15 mouse cellular contexts compared by ENCODE assay signal in genomic region chr5:74136377-74136776, GRCm38 (mm10). TPM values are rescaled to one million over a fixed set of nuclear protein-coding genes. Genes with fewer than 3 reads are reported as not detected.
DNase-seq lines count a peak whose midpoint lies in the region; ATAC-seq and TF ChIP-seq lines count a peak whose summit lies in the region.
"Had no signal": no experiment of that assay in that cellular context is flagged by ENCODE, and none has a peak within 500 bp of the region (broad histone marks: within the 10 kb centered on the region; RNA-seq: fewer than 3 reads in every experiment).

No protein-coding gene starts in this region.

- peak; percentile 54 for ATAC-seq in intestine, postnatal 0 days
- peak; percentile 80 for ATAC-seq in lung, embryonic 14.5 days (ENCODE audit: insufficient read depth)
- ATAC-seq in stomach, embryonic 15.5 days (ENCODE audit: insufficient read depth, low FRiP score, low read depth) = peak; percentile 63
- no peak for ATAC-seq in hindbrain, postnatal 0 days
- ATAC-seq: inflammation-experienced regulatory T-cells, adult 6 months; midbrain, embryonic 16.5 days had no signal

- 57% methylated on average over 5 of the region's 5 CpGs for WGBS in lung, adult 2 months
- WGBS in intestine, postnatal 0 days = 26% methylated on average over 5 of the region's 5 CpGs
- 44% methylated on average over 5 of the region's 5 CpGs for WGBS in lung, embryonic 14.5 days
- 57% methylated on average over 5 of the region's 5 CpGs for WGBS in stomach, embryonic 15.5 days
- WGBS in hindbrain, postnatal 0 days = 70% methylated on average over 5 of the region's 5 CpGs

- H3K9me3 ChIP-seq in intestine, postnatal 0 days (ENCODE audit: control insufficient read depth) = no peaks in the 10 kb centered on the region
- no peaks in the 10 kb centered on the region for H3K9me3 ChIP-seq in lung, embryonic 14.5 days (ENCODE audit: low read depth, low read length)
- no peaks in the 10 kb centered on the region for H3K9me3 ChIP-seq in stomach, embryonic 15.5 days
- H3K9me3 ChIP-seq in hindbrain, postnatal 0 days (ENCODE audit: low read length) = no peaks in the 10 kb centered on the region
- H3K9me3 ChIP-seq: limb, embryonic 10.5 days; neural tube, embryonic 13.5 days had no signal

- TF ChIP-seq CTCF in lung, adult 2 months (IDR thresholded peaks at IDR 0.05; ENCODE audit: insufficient read depth, low read length) = no peak
- TF ChIP-seq CTCF in intestine, postnatal 0 days (IDR thresholded peaks at IDR 0.05; ENCODE audit: low read depth) = no peak
- TF ChIP-seq CTCF in lung, embryonic 14.5 days (IDR thresholded peaks at IDR 0.05; ENCODE audit: low read depth) = no peak
- no peak for TF ChIP-seq CTCF in hindbrain, postnatal 0 days (IDR thresholded peaks at IDR 0.05; ENCODE audit: low read depth)

- DNase-seq in lung, adult 18-20 months = peak; percentile 76 to 88
- DNase-seq in lung, adult 2 months = no peak
- peak; percentile 76 for DNase-seq in lung, embryonic 14.5 days
- DNase-seq in hindbrain, postnatal 0 days (ENCODE audit: low spot score) = no peak
- DNase-seq in cerebellum, postnatal 36 days = no peak
- DNase-seq: cerebellum, adult 11-12 months; heart, postnatal 10 days; layer of hippocampus, postnatal 36 days; thymus, postnatal 4 days had no signal

- peaks cover 3% of the 10 kb centered on the region for H3K4me1 ChIP-seq in lung, adult 2 months (ENCODE audit: control insufficient read depth, insufficient read depth, low read length)
- peaks cover 3% of the 10 kb centered on the region; the same call in 1 of the 2 replicates for H3K4me1 ChIP-seq in intestine, postnatal 0 days (replicated peaks; ENCODE audit: control insufficient read depth, insufficient read depth, low read length)
- H3K4me1 ChIP-seq in lung, embryonic 14.5 days (ENCODE audit: insufficient read depth) = peaks cover 7% of the 10 kb centered on the region
- no peaks in the 10 kb centered on the region; the same call in 1 of the 2 replicates for H3K4me1 ChIP-seq in stomach, embryonic 15.5 days
- no peaks in the 10 kb centered on the region for H3K4me1 ChIP-seq in hindbrain, postnatal 0 days (ENCODE audit: insufficient read depth, low read length)
- H3K4me1 ChIP-seq: neural tube, embryonic 13.5 days had no signal

- no peak overlapping the region for H3K27ac ChIP-seq in intestine, postnatal 0 days (ENCODE audit: low read depth, low read length)
- peak overlapping the region; percentile 42; the same call in 1 of the 2 replicates for H3K27ac ChIP-seq in lung, embryonic 14.5 days (ENCODE audit: low read depth)
- H3K27ac ChIP-seq in stomach, embryonic 15.5 days = peak overlapping the region; percentile 60; the same call in 1 of the 2 replicates
- H3K27ac ChIP-seq in hindbrain, postnatal 0 days = no peak overlapping the region
- H3K27ac ChIP-seq: limb, embryonic 10.5 days; neural tube, embryonic 13.5 days had no signal

- no peak overlapping the region for H3K4me3 ChIP-seq in lung, adult 2 months (replicated peaks; ENCODE audit: extremely low read depth, low read depth, low read length)
- H3K4me3 ChIP-seq in intestine, postnatal 0 days (ENCODE audit: low read depth, low read length) = no peak overlapping the region
- no peak overlapping the region for H3K4me3 ChIP-seq in lung, embryonic 14.5 days (ENCODE audit: low read depth, low read length)
- H3K4me3 ChIP-seq in stomach, embryonic 15.5 days (replicated peaks) = no peak overlapping the region
- no peak overlapping the region for H3K4me3 ChIP-seq in hindbrain, postnatal 0 days (ENCODE audit: low read length)
- H3K4me3 ChIP-seq: limb, embryonic 10.5 days; neural tube, embryonic 13.5 days had no signal

- no peaks in the 10 kb centered on the region for H3K27me3 ChIP-seq in intestine, postnatal 0 days (replicated peaks; ENCODE audit: control insufficient read depth, insufficient read depth, low read length)
- H3K27me3 ChIP-seq in lung, embryonic 14.5 days (ENCODE audit: insufficient read depth, low read length) = no peaks in the 10 kb centered on the region
- no peaks in the 10 kb centered on the region for H3K27me3 ChIP-seq in stomach, embryonic 15.5 days (replicated peaks)
- no peaks in the 10 kb centered on the region for H3K27me3 ChIP-seq in hindbrain, postnatal 0 days (ENCODE audit: insufficient read depth, low read length)
- H3K27me3 ChIP-seq: neural tube, embryonic 13.5 days had no signal

- 0 out of 2 replicates have a peak overlapping the region, but pooled peaks have one; percentile 21 for H3K4me2 ChIP-seq in intestine, postnatal 0 days (replicated peaks; ENCODE audit: low read depth)
- H3K4me2 ChIP-seq in lung, embryonic 14.5 days = peak overlapping the region; percentile 23; the same call in 1 of the 2 replicates
- H3K4me2 ChIP-seq in stomach, embryonic 15.5 days = peak overlapping the region; percentile 26; the same call in 1 of the 2 replicates
- H3K4me2 ChIP-seq in hindbrain, postnatal 0 days (ENCODE audit: low read depth, low read length) = no peak overlapping the region
- H3K4me2 ChIP-seq: neural tube, embryonic 13.5 days had no signal

- H3K36me3 ChIP-seq in intestine, postnatal 0 days (ENCODE audit: control insufficient read depth, insufficient read depth) = no peaks in the 10 kb centered on the region
- H3K36me3 ChIP-seq in lung, embryonic 14.5 days (ENCODE audit: insufficient read depth) = no peaks in the 10 kb centered on the region
- no peaks in the 10 kb centered on the region for H3K36me3 ChIP-seq in stomach, embryonic 15.5 days
- no peaks in the 10 kb centered on the region for H3K36me3 ChIP-seq in hindbrain, postnatal 0 days (ENCODE audit: insufficient read depth, low read length)
- H3K36me3 ChIP-seq: limb, embryonic 10.5 days; neural tube, embryonic 13.5 days had no signal

- TF ChIP-seq POLR2A in lung, adult 2 months (IDR thresholded peaks at IDR 0.05; ENCODE audit: borderline replicate concordance, extremely low read depth, low read depth, low read length) = no peak

- H3K9ac ChIP-seq in intestine, postnatal 0 days (ENCODE audit: low read depth, low read length) = no peak overlapping the region
- H3K9ac ChIP-seq in lung, embryonic 14.5 days = no peak overlapping the region
- no peak overlapping the region for H3K9ac ChIP-seq in stomach, embryonic 15.5 days
- H3K9ac ChIP-seq in hindbrain, postnatal 0 days (replicated peaks; ENCODE audit: low read length) = no peak overlapping the region
- H3K9ac ChIP-seq: neural tube, embryonic 13.5 days had no signal

RNA-seq across cellular contexts. Expression of gene Rasl11b, which starts 58.7 kb away (rescaled TPM):
- polyA plus RNA-seq in lung, adult 2 months (2012; rRNA removed) = 32.3 and 37.9 TPM in 2 replicates
- polyA plus RNA-seq in intestine, postnatal 0 days (2015; fragmentation: Nextera tagmentation; extraction: Ambion mirVana) = 15.9 and 19.4 TPM in 2 replicates
- 90.2 and 93.2 TPM in 2 replicates for polyA plus RNA-seq in lung, embryonic 14.5 days (2014; fragmentation: Nextera tagmentation; extraction: Ambion mirVana)
- polyA plus RNA-seq in stomach, embryonic 15.5 days (2015; fragmentation: Nextera tagmentation; extraction: Ambion mirVana) = 47.9 and 50.3 TPM in 2 replicates
- total RNA-seq in hindbrain, postnatal 0 days (2014; rRNA removed) = 5.9 and 7.2 TPM in 2 replicates
- polyA plus RNA-seq in hindbrain, postnatal 0 days (2015; fragmentation: Nextera tagmentation; extraction: Ambion mirVana) = 16.7 and 17.1 TPM in 2 replicates

Comparison
In these comparisons a context has a peak if more than half of its experiments do, and no peak if none do; other contexts are left out.
1. DNase-seq: peak in lung, adult 18-20 months (2 of 2) and lung, embryonic 14.5 days (single experiment); none in lung, adult 2 months (single experiment), hindbrain, postnatal 0 days (single experiment) and cerebellum, postnatal 36 days (0 of 2).
2. H3K27ac ChIP-seq: peak in lung, embryonic 14.5 days (single experiment) and stomach, embryonic 15.5 days (single experiment); none in intestine, postnatal 0 days (single experiment) and hindbrain, postnatal 0 days (single experiment).